Mouse (Mus musculus) heart, postnatal 0 days (tissue): ENCODE measurements around the gene Trmt44.

ENCODE experiments used
- CTCF ChIP-seq: IDR thresholded peaks from 2 replicates; pipeline ENCODE4 v1.5.1; 2016; ENCODE audit warnings: antibody characterized with exemption, control low read depth, low read depth
- EP300 ChIP-seq: IDR thresholded peaks from 2 replicates; pipeline ENCODE4 v1.6.1; 2016; ENCODE audit warnings: antibody characterized with exemption, low read depth

- TF ChIP-seq CTCF (no peak), EP300 (no peak)
Observed at GRCm38 (mm10) chr5:35600233-35600632, 25.4 kb upstream of the Trmt44 start.
